Mouse (Mus musculus): ENCODE measurements around the gene Fam83f.
"Not testable (repeated sequence)": the region's sequence is repeated elsewhere in the genome, so short reads cannot be mapped to it uniquely, and the experiment has no call there.

Gene Fam83f

DNA sequence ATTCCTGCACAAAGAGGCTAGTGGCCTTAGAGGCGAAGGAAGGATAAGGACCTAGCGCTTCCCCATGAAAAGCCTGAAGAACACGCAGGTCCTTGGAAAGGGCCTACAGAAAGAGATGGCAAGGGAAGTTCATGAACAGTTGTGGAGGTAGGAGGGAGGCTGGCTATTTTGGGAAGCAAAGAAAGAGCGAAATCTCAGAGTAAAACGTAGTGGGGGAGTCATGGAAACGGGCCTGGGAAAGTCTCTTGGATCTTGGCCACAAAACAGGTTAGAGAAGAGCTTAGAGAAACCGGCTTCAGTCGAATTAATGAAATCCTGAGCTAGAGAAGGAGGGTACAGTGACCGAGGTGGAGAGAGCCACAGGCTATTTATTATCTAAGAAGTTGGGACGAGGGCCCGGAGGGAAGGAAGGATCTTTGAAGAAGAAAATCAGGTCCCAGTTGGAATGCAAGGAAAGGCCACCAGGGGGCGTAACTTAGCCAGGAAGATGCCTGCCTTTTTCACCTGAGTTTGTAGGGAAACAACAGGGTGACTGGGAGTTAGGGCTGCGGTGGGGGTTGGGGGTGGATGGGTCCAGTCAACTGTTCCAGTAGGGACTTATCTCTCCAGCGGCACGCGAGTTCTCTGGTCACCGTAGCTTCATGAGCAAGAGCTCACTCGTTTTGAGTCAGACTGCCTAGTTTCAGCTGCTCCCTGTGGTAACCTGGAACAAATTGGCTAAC is 34.3 kb downstream of the Fam83f start:
- DNase-seq (ENCODE audit: low read depth in 1 of 2, low spot score in 2 of 2) = peak in 1 of 2 experiments; percentile 44

DNA sequence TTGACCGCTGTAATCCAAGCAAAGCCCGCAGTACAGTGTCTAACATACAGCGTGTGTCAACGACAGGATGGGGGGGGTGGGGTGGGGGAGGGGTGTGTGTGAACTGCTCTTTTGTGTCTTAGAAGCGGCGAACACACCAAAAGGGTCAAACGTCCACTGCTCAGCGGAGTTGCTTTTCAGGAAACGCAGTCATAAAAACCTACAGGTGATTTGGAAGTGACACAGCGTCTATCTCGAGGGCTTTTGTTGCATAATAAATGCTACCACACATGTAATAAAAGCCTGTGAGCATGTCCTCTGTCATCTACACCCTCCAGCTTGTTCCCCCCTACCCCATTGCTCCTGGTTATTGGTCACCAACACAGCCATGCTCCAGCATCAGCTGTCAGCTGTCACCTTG is 34.9 kb downstream of the Fam83f start:
- DNase-seq (ENCODE audit: low read depth in 1 of 2, low spot score in 2 of 2) = no peak

DNA sequence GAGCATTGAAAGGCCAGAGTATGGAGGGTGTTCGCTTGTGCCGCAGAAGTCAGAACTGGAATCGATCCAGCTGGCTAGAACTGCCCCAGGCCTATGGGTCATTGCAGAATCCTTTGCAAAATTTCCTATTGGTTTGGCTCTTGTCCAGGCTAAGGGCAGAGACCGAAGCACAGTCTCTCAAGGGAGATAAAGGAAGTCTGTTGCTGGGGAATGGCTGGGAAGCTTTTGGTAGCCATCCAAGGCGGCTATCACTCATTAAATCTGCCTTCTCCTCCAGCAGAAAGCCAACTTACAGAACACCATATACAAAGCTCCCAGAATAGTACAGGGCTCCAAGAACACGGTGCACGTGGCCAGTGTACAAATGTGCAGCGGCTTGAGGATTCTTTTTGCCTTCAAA is 35.4 kb downstream of the Fam83f start:
- DNase-seq (ENCODE audit: low read depth in 1 of 2, low spot score in 2 of 2) = no peak

DNA sequence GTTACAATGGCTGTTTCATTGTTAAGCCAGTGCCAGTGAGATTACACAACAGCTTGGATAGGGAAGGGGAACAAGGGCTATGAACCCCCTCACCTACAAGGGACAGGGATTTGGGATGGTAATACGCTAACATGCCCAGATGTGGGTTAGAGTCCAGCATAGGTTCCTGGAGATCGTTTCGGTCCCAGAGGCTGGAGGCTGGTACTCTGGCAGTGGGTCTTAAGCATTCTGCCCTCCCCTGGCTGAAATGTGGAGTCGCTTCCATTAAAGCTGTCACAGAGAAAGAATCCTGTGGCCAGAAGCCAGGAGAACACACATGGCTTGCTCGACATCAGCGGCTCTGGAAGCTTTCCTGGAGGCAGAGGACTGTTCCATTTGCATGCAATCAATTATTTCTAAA is 37.9 kb downstream of the Fam83f start:
- no peak for DNase-seq (ENCODE audit: low read depth in 1 of 2, low spot score in 2 of 2)

DNA sequence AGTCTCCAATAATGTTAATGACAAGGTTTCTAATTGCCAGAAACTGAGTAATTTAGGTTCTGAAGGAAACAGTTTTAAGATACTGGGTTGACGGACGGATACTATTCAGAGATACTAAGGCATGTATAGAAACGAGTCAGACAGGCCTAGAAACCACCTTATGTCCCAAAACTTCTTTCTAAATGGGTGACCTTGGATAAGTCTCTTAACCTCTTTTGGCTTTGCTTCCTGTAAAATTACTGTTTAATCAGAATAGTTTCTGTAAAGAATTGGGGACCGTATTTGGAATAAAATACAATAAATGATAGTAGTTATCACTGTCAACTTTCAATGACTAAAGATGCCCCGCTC is 38.6 kb downstream of the Fam83f start:
- DNase-seq (ENCODE audit: low read depth in 1 of 2, low spot score in 2 of 2) = no peak

DNA sequence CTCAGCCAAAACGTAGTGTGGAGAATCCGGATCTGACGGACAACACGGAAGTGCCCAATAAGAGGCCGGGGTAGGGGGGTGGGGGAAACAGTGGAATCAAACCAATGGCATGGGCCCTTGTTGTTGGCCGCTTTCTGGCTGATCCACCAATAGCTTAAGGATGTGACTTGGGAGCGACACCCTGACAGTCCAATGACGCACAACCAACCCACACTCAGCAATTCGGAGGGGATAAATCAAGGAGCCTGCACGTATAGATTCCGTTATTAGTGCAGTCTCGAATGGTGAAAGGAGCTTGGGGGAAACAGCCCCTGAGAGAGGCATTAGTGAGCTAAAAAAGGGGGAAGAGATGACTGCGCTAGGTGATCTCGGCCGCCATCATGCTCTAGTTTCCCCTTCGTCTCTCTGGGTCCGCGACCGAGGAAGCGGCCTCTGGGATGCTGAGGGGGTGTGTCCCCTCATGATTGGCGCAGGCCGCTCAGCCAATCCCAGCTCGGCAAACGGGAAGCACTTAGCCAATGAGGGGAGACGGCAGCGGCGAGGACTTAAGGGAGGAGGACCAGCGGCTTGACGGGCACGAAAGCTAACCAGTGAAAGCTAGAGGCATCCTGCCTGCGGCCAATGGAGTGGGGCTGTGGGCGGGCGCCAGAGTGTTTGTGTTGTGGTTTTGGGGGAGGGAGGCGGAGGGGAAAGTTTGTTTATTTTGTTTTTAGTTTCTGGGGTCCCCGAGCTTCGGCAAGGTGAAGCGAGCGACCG is 39.1 kb downstream of the Fam83f start, which contains the start of gene Tnrc6b:
Tnrc6b (plus strand) TSS at position 706 of the 756 bp plus-strand sequence.
- peak; percentile 96 for DNase-seq (ENCODE audit: low read depth in 1 of 2, low spot score in 2 of 2)

DNA sequence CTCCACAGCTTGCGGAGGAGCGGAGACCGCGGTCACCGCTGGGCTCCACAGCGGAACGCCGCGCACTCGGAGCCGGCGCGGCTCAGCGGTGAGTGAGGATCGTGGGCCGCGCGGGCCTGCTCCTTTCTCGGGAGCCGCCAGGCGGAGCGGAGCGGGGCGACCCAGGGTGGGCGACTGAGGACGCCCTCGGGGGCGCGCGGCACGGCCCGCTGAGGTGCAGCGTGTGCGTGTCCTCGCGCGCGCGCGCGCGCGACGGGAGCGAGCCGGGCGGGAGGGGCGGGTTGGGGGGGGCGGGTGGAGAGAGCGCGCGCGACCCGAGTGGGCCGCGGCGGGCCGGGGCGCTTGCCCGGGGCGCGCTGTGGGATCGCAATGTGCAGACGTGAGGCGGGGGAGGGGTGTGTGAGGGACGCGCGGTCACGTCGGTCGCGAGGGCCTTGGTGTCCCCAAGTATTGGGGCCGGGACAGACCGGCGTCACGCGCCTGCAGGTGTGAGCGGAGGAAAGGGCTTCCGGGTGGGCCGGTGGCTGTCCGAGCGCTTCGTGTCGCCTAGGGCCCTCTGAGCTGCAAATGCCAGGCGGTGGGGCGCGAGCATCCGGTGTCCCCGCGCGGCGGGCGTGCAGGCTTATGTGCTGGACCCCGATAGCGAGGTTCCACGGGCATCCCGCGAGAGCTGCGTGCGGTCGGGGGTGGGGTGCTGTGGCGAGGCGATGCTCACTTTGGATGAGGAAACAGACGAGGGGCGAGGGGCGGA is 39.9 kb downstream of the Fam83f start:
- DNase-seq (ENCODE audit: low read depth in 1 of 2, low spot score in 2 of 2) = peak; percentile 28

DNA sequence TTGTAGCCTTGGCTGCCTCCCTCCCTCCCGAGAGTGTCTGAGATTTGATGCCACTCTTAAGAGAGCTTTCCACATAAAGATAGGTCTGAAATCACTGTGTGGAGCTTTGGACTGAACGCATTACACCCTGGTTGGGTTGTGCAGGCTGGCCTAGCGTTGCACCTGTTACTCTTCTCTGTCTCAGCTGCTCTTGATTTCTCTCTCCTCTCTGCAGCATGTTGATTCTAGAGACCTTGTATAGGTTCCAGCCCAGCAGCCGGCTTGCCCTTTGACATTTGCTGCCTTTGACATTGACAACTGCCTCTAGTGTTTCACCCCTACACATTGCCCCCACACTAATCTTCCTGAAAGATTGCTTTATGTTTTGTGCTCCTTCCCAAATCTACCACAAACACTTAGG is 42.7 kb downstream of the Fam83f start:
- DNase-seq (ENCODE audit: low read depth in 1 of 2, low spot score in 2 of 2) = no peak

DNA sequence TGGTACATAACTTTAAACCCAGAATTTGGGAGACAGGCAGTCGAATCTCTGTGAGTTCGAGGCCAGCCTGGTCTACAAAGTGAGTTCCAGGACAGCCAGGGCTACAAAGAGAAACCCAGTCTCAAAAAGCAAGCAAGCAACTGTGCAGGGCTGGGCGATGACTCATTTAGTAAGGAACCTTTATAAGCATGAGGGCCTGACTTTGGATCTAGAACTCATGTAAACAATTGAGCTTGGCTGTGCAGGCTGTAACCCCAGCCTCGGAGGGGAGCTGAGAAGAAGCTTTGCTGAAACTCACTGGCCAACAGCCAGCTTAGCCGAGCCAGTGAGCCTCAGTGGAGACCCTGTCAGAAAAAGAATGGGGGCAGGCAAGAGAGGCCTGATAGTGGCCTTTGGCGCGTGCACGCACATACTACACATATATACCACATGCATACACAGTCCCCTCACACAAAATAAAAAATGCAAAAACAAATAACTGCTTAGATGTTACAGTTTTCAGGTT is 45.0 kb downstream of the Fam83f start:
- no peak for DNase-seq (ENCODE audit: low read depth in 1 of 2, low spot score in 2 of 2)

DNA sequence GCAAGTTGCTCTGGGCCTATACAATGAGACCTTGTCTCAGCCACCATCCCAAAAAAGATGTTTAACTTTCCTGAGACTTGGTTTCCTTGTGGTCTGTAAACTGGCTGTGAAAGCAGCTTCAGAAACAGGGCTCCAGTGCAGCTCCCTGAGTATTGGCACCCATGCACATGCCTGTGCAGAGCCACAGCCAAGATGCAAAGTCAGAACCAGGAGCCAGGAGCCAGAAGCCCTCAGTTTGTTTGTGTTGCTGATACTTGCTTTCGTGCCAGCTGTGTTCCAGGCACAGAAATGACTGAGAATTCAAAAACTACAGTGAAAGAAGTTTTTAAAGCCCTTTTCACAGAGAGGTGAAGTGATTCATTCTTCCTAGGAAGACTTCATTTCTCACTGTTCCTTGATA is 45.8 kb downstream of the Fam83f start:
- no peak for DNase-seq (ENCODE audit: low read depth in 1 of 2, low spot score in 2 of 2)

DNA sequence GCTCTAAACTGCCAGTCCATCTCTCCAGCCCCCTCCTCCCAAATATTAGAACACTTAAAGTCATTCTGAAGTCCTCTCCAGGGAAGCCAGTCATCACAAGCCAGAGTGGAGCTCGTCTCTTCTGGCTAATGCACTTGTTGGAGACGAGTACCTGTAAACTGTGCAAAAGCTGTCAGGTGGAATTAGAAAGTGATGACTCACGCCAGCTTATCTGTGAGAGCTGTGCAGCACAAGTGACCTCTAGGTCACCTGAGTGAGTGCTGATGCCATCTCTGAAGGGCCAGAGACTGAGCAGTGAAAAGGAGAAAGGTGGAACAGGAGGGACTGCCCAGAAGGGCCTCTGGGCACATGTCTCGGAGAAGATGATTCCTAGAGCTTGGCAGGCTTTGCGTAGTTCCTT is 48.6 kb downstream of the Fam83f start:
- DNase-seq (ENCODE audit: low read depth in 1 of 2, low spot score in 2 of 2) = no peak

DNA sequence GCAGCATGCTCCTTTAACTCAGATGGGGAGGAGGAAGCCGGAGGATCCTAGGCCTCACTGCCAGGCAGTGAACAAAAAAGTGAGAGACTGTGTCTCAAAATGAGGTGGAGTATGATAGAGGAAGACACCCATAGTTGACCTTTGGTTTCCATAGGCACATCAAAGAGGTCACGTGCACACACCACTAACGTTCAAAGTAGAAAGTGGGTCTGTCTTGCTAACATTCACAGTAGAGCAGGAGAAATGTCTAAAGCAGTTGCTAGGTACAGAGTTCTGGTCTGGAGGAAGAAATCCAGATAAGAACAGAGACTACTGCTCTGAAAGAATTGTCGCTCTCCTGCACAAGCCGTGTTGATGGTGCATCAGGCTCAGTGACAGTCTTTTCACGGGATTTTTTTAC is 50.2 kb downstream of the Fam83f start:
- DNase-seq (ENCODE audit: low read depth in 1 of 2, low spot score in 2 of 2) = no peak

DNA sequence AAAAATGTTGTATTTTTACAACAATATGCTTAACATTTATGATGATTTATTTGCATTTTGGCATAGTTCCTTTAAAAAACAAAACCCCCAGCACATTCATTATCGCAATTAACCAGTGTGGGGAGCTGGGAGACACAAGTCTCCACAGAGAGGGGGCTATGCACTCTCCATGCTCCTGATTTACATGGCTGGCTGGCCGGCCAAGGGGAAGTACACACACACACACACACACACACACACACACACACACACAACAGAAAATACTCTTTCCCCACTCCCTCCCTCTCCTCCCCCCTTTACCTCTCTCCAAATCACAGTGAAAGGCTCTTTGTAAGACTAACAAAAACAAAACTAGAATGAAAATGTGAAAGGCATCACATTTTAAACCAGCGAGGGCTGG is 50.7 kb downstream of the Fam83f start:
- DNase-seq (ENCODE audit: low read depth in 1 of 2, low spot score in 2 of 2) = no peak

DNA sequence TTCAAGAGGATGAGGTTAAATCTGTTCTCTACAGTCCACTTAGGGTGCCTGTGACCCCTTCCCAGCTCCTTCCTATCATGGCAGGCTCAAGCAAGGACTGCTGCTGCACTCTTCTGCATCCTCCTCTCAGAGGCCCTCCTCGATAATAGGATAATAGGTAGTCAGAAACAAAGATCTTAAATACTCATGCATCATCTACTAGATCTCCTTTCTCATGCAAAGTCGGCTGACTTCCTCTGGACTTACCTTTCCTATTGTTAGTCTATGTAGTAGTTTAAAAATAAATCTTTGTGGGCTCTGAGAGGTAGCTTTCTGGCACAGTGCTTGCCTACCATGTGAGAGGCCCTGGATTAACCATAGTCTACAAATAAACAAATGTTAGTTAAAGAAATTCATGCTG is 57.8 kb downstream of the Fam83f start:
- DNase-seq (ENCODE audit: low read depth in 1 of 2, low spot score in 2 of 2) = no peak

DNA sequence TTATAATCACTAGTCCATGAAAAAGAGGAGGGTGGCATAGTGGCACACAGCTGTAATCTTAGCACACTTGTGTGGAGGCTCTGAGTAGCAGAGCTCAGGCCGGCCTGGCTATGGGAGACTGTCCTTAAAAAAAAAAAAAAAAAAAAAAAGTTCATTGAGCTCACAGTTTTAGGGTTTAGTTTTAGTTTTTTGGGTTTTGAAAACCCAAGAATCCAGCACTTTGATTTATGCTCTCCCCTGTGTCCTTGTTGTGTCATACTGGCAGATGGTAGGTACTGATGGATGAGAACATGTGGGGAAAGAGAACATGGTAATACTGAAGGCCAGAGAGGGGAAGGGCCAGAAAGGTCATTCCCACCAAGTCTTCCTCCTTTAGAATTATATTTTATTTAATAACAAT is 59.4 kb downstream of the Fam83f start:
- DNase-seq (ENCODE audit: low read depth in 1 of 2, low spot score in 2 of 2) = no peak

DNA sequence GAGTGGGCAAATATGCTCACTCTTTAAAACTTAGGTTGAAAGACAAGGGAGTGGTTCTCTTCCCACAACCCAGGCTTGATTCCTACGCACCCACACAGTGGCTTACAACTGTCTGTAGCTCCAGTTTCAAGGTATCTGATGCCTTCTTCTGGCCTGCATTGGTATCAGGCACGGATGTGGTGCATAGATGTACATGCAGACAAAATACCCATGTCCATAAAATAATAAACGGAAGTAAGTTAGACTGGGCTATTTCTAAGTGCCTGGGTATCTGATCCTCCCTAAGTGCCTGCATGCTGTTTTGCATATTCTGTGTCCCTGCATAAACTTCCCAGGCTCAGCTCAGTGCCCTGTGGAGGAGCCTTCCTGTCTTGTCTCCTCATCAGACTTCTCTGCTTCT is 59.9 kb downstream of the Fam83f start:
- no peak for DNase-seq (ENCODE audit: low read depth in 1 of 2, low spot score in 2 of 2)

DNA sequence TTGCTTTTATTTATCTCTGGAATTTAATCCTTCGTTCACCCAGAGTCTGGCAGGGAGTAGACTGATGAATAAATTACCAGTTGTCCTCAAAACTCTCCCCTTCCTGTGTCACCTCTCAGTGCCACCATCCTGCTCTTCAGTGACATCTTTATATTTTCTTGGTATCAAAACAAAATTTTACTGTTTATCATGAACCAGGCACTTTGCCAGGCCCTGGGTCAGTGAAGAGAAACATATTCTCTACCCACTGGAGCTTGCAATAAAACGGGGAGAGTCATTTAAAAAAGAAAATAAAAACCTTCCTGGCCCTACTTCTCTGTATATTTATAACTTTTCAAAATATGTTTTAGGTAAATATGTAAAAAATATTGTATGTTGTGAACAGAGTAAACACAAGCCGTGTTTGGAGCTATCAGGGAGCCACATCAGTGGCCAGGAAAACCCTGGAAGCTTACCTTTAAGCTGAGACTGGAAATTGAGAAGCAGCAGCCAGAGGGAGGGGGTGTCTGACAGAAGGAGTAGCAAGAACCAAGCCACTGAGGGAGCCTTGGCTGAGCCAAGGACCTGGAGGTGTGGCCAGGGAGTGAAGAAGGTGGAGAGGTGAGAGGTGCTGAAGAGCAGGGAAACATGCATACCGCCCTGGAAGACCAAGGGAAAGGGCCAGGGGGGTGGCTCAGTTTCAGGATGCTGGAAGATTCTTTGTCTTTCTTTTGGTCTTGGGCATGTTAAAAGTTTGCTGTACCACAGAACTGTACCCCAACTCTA is 60.8 kb downstream of the Fam83f start:
- DNase-seq (ENCODE audit: low read depth in 1 of 2, low spot score in 2 of 2) = no peak

DNA sequence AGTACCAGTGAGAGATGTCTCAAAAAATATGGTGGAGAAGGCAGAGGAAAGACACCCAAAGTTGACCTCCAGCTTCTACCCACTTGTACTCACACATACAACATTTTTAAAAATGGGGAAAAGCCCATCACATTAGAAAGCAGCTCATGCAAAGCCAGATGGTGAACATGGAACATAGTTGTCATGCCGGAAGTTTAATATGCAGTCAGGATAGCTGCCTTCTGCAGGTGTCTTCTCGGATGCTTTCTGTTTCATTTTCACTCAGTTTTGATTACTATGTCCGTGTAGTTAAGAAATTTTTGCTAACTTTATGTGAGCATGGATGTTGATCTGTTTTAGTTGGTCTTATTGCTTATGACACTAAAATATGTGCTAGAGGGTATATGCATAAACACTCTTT is 63.7 kb downstream of the Fam83f start:
- no peak for DNase-seq (ENCODE audit: low read depth in 1 of 2, low spot score in 2 of 2)

DNA sequence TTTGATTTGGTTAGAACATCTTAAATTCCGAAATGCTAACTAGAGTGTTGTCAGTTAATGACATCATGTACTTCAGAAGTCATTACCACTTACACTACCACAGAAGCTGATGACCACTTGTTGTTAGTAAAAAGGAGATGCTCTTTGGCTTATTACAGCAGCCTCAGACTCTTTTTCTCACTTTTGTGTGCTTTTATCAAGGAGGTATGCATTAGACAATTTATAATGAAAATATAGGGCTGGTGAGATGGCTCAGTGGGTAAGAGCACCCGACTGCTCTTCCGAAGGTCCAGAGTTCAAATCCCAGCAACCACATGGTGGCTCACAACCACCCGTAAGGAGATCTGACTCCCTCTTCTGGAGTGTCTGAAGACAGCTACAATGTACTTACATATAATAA is 64.1 kb downstream of the Fam83f start:
- not testable (repeated sequence) for DNase-seq (ENCODE audit: low read depth in 1 of 2, low spot score in 2 of 2)

DNA sequence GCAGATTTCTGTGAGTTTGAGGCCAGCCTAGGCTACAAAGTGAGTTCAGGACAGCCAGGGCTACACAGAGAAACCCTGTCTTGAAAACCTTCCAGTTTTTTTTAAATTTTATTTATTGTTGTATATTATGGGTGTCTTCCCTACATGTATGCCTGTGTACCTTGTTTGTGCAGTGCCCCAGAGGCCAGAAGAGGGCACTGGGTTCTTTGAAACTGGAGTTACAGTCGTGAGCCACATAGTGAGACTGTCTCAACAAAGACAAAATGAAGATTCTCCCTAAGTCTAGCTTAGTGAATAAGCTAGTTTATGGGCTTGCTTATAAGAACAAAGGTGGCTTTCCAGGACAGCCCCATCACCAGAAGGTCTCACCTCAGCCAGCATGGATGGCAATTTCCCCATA is 64.9 kb downstream of the Fam83f start:
- no peak for DNase-seq (ENCODE audit: low read depth in 1 of 2, low spot score in 2 of 2)

DNA sequence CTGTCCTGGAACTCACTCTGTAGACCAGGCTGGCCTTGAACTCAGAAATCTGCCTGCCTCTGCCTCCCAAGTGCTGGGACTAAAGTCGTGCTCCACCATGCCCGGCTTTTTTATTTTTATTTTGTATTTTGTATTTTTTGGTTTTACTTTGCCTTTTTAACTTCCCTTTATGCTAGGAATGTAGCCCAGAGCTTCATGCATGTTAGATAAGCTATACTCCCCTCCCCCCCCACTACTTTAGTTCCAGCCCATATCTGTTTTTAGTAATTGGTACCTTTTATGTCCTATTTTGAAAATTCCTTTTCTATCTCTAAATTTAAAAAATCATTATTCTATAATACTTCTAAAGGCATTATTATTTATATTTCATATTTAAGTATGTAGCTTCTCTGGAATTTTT is 66.6 kb downstream of the Fam83f start:
- no peak for DNase-seq (ENCODE audit: low read depth in 1 of 2, low spot score in 2 of 2)

Data from monocyte, adult 2 months (primary cell).